Mouse (Mus musculus): ENCODE measurements at regions not wholly inside any gene's neighbourhood (a gene's known extent, or its start where the extent isn't known, plus 50 kb on each side); places are given as distances from the start of the nearest gene placed in this dataset.

GRCm38 (mm10) chr4:7364238-7365040 lies 874.4 kb downstream of the Car8 start:
- 78% methylated on average over 3 of the region's 3 CpGs for WGBS
- Histone ChIP-seq H3K36me3 (ENCODE audit: control insufficient read depth, insufficient read depth, low read length) (no peaks in the 10 kb centered on the region), H3K27me3 (replicated peaks; ENCODE audit: control insufficient read depth, insufficient read depth, low read length) (no peaks in the 10 kb centered on the region), H3K4me3 (ENCODE audit: insufficient read depth, low read depth, low read length) (no peak overlapping the region), H3K4me1 (ENCODE audit: control insufficient read depth, insufficient read depth, low read length) (no peaks in the 10 kb centered on the region), H3K27ac (ENCODE audit: insufficient read depth, low read depth, low read length) (no peak overlapping the region)
- no peak for TF ChIP-seq CTCF (conservative IDR thresholded peaks at IDR 0.05; ENCODE audit: insufficient read depth, insufficient read length, low read depth, low read length)
- no peak for TF ChIP-seq POLR2A (IDR thresholded peaks at IDR 0.05; ENCODE audit: low read depth, low read length)
- no peak for DNase-seq

- DNase-seq, result no peak
- Histone ChIP-seq H3K36me3 (ENCODE audit: control insufficient read depth, insufficient read depth, low read length) (no peaks in the 10 kb centered on the region), H3K4me1 (ENCODE audit: control insufficient read depth, insufficient read depth, low read length) (no peaks in the 10 kb centered on the region), H3K27ac (ENCODE audit: insufficient read depth, low read depth, low read length) (no peak overlapping the region), H3K4me3 (ENCODE audit: insufficient read depth, low read depth, low read length) (no peak overlapping the region), H3K27me3 (replicated peaks; ENCODE audit: control insufficient read depth, insufficient read depth, low read length) (no peaks in the 10 kb centered on the region)
- 92% methylated on average over 2 of the region's 2 CpGs for WGBS
- TF ChIP-seq CTCF (conservative IDR thresholded peaks at IDR 0.05; ENCODE audit: insufficient read depth, insufficient read length, low read depth, low read length) (no peak), POLR2A (IDR thresholded peaks at IDR 0.05; ENCODE audit: low read depth, low read length) (no peak)
These were observed 875.3 kb downstream of the Car8 start for GRCm38 (mm10) chr4:7363508-7363907.

DNA sequence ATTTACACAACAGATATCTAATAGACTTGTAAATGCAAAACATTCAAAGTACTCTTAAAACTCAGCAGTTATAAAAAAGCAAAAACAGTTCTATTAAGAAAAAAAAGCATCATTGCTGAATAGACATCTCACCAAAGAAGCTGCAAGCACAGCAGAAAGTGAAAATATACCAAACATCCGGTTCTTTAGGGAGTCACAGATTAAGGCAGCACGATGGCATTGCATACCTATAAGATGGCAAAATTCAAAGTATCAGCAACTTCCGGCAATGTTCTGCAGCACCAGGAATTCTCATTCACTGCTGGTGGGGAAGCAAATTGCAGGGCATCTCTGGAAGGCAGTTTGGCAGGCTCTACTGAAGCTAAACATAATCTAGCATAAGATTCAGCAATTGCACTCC lies 882.6 kb downstream of the Car8 start:
- no peak for DNase-seq
- no peak for TF ChIP-seq POLR2A (IDR thresholded peaks at IDR 0.05; ENCODE audit: low read depth, low read length)
- TF ChIP-seq CTCF (conservative IDR thresholded peaks at IDR 0.05; ENCODE audit: insufficient read depth, insufficient read length, low read depth, low read length), result no peak
- no peak overlapping the region for H3K4me3 ChIP-seq (ENCODE audit: insufficient read depth, low read depth, low read length)
- 84% methylated on average over 3 of the region's 3 CpGs for WGBS
- no peaks in the 10 kb centered on the region for H3K27me3 ChIP-seq (replicated peaks; ENCODE audit: control insufficient read depth, insufficient read depth, low read length)
- no peaks in the 10 kb centered on the region for H3K4me1 ChIP-seq (ENCODE audit: control insufficient read depth, insufficient read depth, low read length)
- H3K27ac ChIP-seq (ENCODE audit: insufficient read depth, low read depth, low read length), result no peak overlapping the region
- no peaks in the 10 kb centered on the region for H3K36me3 ChIP-seq (ENCODE audit: control insufficient read depth, insufficient read depth, low read length)

- Histone ChIP-seq H3K4me3 (ENCODE audit: insufficient read depth, low read depth, low read length) (no peak overlapping the region), H3K36me3 (ENCODE audit: control insufficient read depth, insufficient read depth, low read length) (no peaks in the 10 kb centered on the region), H3K27me3 (replicated peaks; ENCODE audit: control insufficient read depth, insufficient read depth, low read length) (no peaks in the 10 kb centered on the region), H3K27ac (ENCODE audit: insufficient read depth, low read depth, low read length) (no peak overlapping the region), H3K4me1 (ENCODE audit: control insufficient read depth, insufficient read depth, low read length) (no peaks in the 10 kb centered on the region)
- no peak for TF ChIP-seq CTCF (conservative IDR thresholded peaks at IDR 0.05; ENCODE audit: insufficient read depth, insufficient read length, low read depth, low read length)
- TF ChIP-seq POLR2A (IDR thresholded peaks at IDR 0.05; ENCODE audit: low read depth, low read length), result no peak
- no peak for DNase-seq
- WGBS, result 36% methylated on average over 1 of the region's 1 CpGs
These were observed 891.5 kb downstream of the Car8 start for GRCm38 (mm10) chr4:7347317-7347716.

DNA sequence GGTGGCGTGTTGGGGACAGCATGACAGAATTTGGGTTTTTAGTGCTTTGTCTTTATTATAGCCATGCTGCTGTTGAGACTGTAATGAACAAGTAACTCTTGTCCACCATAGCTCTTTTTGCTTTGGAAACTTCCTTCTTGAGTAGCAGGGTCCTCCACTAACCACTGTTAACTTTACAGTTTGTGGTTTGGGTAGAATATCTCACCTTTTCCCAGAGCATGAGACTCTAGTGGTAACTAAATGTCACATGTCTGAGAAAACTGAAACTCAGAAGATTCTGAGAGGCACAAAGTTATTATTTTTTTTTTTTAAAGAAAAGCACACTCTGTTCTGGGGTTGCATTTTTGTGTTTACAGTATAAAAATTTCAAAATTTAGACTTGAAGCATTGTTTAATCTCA lies 897.7 kb downstream of the Car8 start:
- no peaks in the 10 kb centered on the region for H3K36me3 ChIP-seq (ENCODE audit: control insufficient read depth, insufficient read depth, low read length)
- WGBS, result 91% methylated on average over 1 of the region's 1 CpGs
- no peak overlapping the region for H3K4me3 ChIP-seq (ENCODE audit: insufficient read depth, low read depth, low read length)
- no peaks in the 10 kb centered on the region for H3K27me3 ChIP-seq (replicated peaks; ENCODE audit: control insufficient read depth, insufficient read depth, low read length)
- TF ChIP-seq POLR2A (IDR thresholded peaks at IDR 0.05; ENCODE audit: low read depth, low read length) (no peak), CTCF (conservative IDR thresholded peaks at IDR 0.05; ENCODE audit: insufficient read depth, insufficient read length, low read depth, low read length) (no peak)
- H3K4me1 ChIP-seq (ENCODE audit: control insufficient read depth, insufficient read depth, low read length), result no peaks in the 10 kb centered on the region
- DNase-seq, result no peak
- no peak overlapping the region for H3K27ac ChIP-seq (ENCODE audit: insufficient read depth, low read depth, low read length)

GRCm38 (mm10) chr4:7314261-7314660 lies 924.6 kb downstream of the Car8 start:
- Histone ChIP-seq H3K27me3 (replicated peaks; ENCODE audit: control insufficient read depth, insufficient read depth, low read length) (no peaks in the 10 kb centered on the region), H3K4me1 (ENCODE audit: control insufficient read depth, insufficient read depth, low read length) (no peaks in the 10 kb centered on the region), H3K36me3 (ENCODE audit: control insufficient read depth, insufficient read depth, low read length) (no peaks in the 10 kb centered on the region), H3K4me3 (ENCODE audit: insufficient read depth, low read depth, low read length) (no peak overlapping the region), H3K27ac (ENCODE audit: insufficient read depth, low read depth, low read length) (no peak overlapping the region)
- no peak for DNase-seq
- no peak for TF ChIP-seq CTCF (conservative IDR thresholded peaks at IDR 0.05; ENCODE audit: insufficient read depth, insufficient read length, low read depth, low read length)
- no peak for TF ChIP-seq POLR2A (IDR thresholded peaks at IDR 0.05; ENCODE audit: low read depth, low read length)
- 75% methylated on average over 4 of the region's 4 CpGs for WGBS

- no peak for TF ChIP-seq CTCF (conservative IDR thresholded peaks at IDR 0.05; ENCODE audit: insufficient read depth, insufficient read length, low read depth, low read length)
- no peak for TF ChIP-seq POLR2A (IDR thresholded peaks at IDR 0.05; ENCODE audit: low read depth, low read length)
- no peak overlapping the region for H3K27ac ChIP-seq (ENCODE audit: insufficient read depth, low read depth, low read length)
- DNase-seq, result no peak
- no peak overlapping the region for H3K4me3 ChIP-seq (ENCODE audit: insufficient read depth, low read depth, low read length)
- WGBS, result 80% methylated on average over 2 of the region's 2 CpGs
- H3K4me1 ChIP-seq (ENCODE audit: control insufficient read depth, insufficient read depth, low read length), result no peaks in the 10 kb centered on the region
- no peaks in the 10 kb centered on the region for H3K36me3 ChIP-seq (ENCODE audit: control insufficient read depth, insufficient read depth, low read length)
- no peaks in the 10 kb centered on the region for H3K27me3 ChIP-seq (replicated peaks; ENCODE audit: control insufficient read depth, insufficient read depth, low read length)
These were observed 925.6 kb downstream of the Car8 start for GRCm38 (mm10) chr4:7313219-7313618.
